Mouse (Mus musculus): ENCODE measurements at regions not wholly inside any gene's neighbourhood (a gene's known extent, or its start where the extent isn't known, plus 50 kb on each side); places are given as distances from the start of the nearest gene placed in this dataset.

DNA sequence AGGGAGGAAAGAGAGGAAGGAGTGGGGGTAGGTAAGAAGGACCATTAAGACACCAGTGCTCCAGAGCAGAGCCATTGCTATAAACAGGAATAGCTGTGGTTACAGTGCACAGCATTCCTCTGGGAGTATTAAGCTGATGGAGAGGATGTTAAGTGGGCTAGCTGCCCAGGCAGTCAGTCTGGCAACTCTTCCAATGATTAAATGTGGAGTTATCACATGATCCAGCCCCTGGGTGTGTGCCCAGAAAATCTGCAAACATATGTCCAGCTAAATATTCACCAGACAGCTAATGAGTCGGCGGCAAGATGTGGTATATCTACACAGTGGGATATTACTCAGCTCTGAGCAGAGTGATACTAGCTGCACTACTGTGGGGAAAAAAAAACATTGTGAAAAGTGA, 229.7 kb downstream of the Ankrd50 start:
- peak; percentile 87 to 93 for DNase-seq

DNA sequence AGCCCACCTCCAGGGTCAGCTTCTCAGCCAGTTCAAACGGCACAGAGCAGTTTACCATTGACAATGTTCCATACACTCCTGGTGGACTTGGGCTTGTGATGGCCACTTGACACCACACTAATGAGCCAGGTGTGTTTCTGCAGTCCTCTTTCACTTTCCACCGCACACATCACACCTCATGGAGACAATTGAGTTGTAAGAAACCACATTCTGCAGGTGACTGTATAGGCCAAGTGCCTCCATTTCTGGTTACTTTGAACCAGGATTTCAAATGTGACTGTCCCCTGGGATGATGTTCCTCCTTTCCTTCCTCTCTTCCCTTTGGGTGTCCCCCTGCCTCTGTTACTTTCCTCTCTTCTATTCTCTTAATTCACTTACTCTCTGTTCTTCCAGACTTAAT, 233.1 kb downstream of the Ankrd50 start:
- DNase-seq = no peak

- DNase-seq = no peak
Observed at GRCm38 (mm10) chr3:38250552-38250951, 234.1 kb downstream of the Ankrd50 start.

DNA sequence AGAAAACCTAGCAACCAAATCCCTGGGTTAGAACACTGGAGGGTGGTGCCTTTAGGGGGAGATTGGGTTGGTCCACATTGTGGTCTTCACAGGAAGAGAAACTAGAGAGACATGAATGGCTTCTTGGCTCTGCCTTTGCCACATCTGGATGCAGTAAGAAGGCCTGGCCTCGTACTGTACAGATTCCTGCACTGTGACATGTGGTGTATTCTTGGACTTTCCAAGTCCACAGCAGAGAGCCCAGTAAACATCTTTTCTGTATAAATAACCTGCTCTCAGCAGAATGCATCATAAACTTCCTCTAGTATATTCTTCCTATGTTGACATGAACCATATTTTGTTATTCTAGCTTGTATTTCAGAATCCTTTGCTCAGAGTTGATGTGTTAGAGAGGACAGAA, 235.7 kb downstream of the Ankrd50 start:
- DNase-seq = no peak

- DNase-seq = no peak
Observed at GRCm38 (mm10) chr3:38246439-38246838, 238.2 kb downstream of the Ankrd50 start.

GRCm38 (mm10) chr3:38243209-38243608, 241.4 kb downstream of the Ankrd50 start:
- DNase-seq = no peak

DNA sequence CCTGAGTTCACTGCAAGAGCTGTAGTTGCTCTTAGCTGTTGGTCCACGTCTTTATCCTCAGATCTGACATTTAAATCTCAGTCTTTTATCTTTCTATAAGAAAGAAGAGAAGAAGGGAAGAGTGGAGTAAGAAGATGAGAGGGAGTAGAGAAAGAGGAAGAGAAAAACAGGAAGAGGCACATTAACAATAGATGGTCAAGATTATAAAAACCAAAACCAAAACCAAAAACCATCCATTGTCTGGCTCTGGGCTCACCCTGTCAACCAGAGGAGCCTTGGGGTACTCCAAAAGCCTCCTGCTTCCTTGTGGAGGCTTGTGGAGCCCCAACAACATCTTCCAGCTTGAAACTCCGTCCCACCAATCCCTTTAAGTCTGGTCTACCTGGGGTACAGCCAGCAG, 247.0 kb downstream of the Ankrd50 start:
- DNase-seq = no peak

- DNase-seq = no peak
Observed at GRCm38 (mm10) chr3:38235736-38236083, 248.9 kb downstream of the Ankrd50 start.

GRCm38 (mm10) chr3:38235033-38235735, 249.5 kb downstream of the Ankrd50 start:
- no peak for DNase-seq

GRCm38 (mm10) chr3:38234534-38234933, 250.1 kb downstream of the Ankrd50 start:
- no peak for DNase-seq

GRCm38 (mm10) chr3:38234006-38234405, 250.6 kb downstream of the Ankrd50 start:
- peak; percentile 22 to 23 for DNase-seq

- DNase-seq = no peak
Observed at GRCm38 (mm10) chr3:38233091-38233490, 251.6 kb downstream of the Ankrd50 start.

- peak; percentile 82 to 89 for DNase-seq
Observed at GRCm38 (mm10) chr3:38232111-38233076, 252.2 kb downstream of the Ankrd50 start.

- DNase-seq = no peak
Observed at GRCm38 (mm10) chr3:38231506-38231905, 253.1 kb downstream of the Ankrd50 start.

DNA sequence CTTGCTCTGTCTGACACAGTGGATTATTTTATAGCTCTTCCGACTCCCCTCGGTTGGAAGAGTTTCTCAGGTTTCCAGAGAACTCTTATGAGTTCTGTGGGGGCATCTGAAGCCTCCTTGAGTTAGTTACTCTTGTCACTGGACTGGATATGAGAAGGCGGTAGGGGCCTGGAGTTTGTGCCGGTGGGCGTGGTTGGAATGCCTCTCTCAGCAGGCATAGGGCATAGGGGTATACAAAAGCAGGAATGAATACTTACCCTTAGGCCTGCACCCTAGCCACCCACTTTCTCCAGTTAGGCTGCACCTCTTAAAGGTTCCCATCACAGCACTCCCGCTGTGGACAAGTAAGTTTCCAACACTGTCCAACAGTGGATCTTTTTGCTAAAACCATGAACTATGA, 253.8 kb downstream of the Ankrd50 start:
- DNase-seq = no peak

DNA sequence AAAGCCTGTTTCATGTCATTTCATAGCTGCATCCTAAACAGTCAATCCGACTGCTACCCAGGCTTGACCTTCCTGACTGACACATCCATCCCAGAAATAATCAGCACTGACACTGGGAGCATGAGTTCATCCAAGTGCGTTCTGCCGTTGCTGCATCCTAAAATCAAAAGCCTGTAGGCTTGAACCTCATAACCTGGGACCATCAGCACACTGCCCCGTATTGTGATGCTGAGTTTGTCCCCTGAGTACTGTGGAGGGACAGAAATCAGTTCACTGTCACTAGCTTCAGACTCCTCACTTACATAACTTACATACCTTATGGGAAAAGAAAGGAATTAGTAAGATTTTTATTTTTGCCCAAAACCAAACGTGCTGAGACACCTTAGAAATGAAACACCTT, 255.0 kb downstream of the Ankrd50 start:
- DNase-seq = no peak

- no peak for DNase-seq
Observed at GRCm38 (mm10) chr3:38229051-38229450, 255.6 kb downstream of the Ankrd50 start.

DNA sequence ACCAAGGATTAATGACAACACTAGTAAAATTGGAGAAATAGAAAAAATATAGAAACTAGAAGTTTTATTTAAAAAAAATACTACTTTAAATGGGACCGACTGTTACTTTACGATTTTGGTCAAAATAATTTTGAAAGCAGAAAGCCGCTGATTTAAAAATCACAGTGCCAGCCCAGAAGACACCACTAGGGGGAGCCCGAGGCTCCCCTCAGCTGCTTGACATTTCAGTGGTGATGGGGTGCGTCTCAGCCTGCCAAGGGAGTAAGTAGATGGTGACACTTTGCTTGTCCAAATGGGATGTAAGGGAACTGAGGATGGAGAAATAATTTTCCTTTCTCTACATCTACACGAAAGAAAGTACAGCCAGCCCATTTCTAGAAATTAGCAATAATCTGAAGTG, 257.0 kb downstream of the Ankrd50 start:
- peak; percentile 85 to 87 for DNase-seq

DNA sequence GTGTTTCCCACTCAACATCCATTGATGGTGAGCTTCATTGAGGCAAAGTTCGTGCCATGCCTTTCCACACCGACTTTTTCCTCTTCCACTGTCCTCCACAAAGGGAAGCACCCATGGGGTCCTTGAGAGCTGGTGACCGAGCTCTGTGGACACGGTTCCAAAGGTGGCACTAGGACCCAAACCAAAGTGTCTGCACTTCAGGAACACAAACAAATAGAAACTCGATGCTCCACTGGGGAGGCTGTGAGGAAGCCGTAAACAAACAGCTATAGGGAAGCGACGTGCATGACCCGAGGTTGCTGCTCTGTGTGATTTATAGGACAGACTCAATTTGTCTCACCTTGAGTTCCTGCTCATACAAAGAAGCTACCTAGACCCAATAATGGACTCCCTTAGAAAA, 257.5 kb downstream of the Ankrd50 start:
- no peak for DNase-seq

- no peak for DNase-seq
Observed at GRCm38 (mm10) chr3:38226147-38226546, 258.5 kb downstream of the Ankrd50 start.

- no peak for DNase-seq
Observed at GRCm38 (mm10) chr3:38221834-38222215, 262.8 kb downstream of the Ankrd50 start.

DNA sequence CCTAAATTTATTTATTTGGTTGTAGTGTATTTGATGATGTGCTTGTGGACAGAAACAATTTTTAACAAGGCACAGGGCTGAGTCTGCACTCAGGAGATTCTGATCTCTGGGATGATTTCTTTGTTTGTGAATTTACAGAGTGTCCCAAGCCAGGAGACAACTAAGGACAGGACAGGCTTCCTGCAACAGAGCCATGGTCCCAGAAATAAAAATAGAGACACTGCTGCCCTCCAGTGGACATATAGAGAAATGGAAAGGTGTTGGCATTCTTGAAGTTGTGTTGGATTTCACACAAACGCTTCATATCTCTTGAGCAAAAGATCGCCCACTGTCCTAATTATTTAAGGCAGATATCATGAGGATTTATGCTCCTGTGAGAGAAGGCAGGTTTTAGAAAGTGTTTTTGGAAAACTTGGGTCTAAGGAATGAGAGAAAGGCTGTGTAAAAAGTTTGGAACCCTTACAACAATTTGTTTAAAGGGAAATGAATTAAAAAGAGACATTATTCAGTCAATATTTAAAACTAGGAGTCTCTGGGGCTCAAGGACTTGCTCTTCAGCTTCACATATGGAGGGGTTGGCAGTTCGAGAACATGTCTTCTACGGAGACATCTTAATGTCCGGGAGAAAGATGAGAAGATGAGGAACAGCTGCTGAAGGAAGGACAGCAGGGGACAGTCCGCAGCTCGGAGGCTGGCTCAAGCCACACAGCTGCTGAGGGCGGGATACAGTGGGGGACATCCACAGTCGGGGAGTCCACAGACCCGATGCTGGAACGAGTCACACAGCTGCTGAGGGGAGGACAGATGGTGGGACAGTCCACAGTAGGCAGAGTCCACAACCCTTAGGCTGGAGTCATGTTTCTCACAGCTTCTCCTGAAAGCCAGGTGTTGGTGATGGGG, 263.5 kb downstream of the Ankrd50 start:
- DNase-seq = peak; percentile 60 to 67

DNA sequence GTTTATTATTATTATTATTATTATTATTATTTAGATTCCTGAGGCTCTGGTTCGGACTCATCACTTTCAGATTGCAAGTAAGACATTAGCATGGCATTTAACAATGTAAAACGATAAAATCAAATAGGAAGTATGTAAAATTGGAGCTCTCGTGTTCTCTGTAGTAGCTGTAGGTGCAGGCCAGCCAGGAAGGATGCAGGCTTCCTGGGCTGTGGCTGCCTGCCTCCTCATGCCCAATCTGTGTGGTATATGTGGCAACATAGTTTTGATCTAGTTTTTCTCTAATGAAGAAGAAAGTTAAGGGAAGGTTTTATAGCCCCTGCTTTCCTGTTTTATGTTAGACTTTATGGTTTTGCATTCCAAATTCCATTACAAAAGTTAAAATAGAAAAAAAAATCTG, 275.6 kb downstream of the Ankrd50 start:
- DNase-seq = no peak

Measured in cerebellum, postnatal 14 days (tissue).